Mouse (Mus musculus) urinary bladder, postnatal 10 days (tissue): ENCODE results near the gene Sctr.

ENCODE experiments used
- DNase-seq: peaks from one replicate; pipeline ENCODE4 v3.0.0; 2022; ENCODE audit warnings: low spot score

The Sctr gene

GRCm38 (mm10) chr1:120069120-120069519, 62.4 kb downstream of the Sctr start:
- no peak for DNase-seq

GRCm38 (mm10) chr1:120070168-120070567, 63.5 kb downstream of the Sctr start:
- no peak for DNase-seq

GRCm38 (mm10) chr1:120071133-120071532, 64.4 kb downstream of the Sctr start:
- no peak for DNase-seq

- no peak for DNase-seq
These were observed 66.2 kb downstream of the Sctr start for GRCm38 (mm10) chr1:120072900-120073299.

GRCm38 (mm10) chr1:120073519-120074306, 67.0 kb downstream of the Sctr start, which contains the start of gene Tmem37:
Gene Tmem37, minus strand, starts transcription at chr1:120074074.
- DNase-seq, result no peak

GRCm38 (mm10) chr1:120074307-120074702, 67.6 kb downstream of the Sctr start:
- no peak for DNase-seq

- no peak for DNase-seq
These were observed 68.2 kb downstream of the Sctr start for GRCm38 (mm10) chr1:120074931-120075330.

- no peak for DNase-seq
These were observed 68.8 kb downstream of the Sctr start for GRCm38 (mm10) chr1:120075507-120075906.

GRCm38 (mm10) chr1:120077746-120078410, 71.2 kb downstream of the Sctr start:
- no peak for DNase-seq

GRCm38 (mm10) chr1:120080632-120081031, 73.9 kb downstream of the Sctr start:
- no peak for DNase-seq

GRCm38 (mm10) chr1:120082957-120083585, 76.4 kb downstream of the Sctr start:
- DNase-seq, result no peak

- no peak for DNase-seq
These were observed 77.3 kb downstream of the Sctr start for GRCm38 (mm10) chr1:120083921-120084517.

GRCm38 (mm10) chr1:120085696-120086095, 79.0 kb downstream of the Sctr start:
- DNase-seq, result no peak

GRCm38 (mm10) chr1:120086644-120087043, 80.0 kb downstream of the Sctr start:
- DNase-seq, result no peak

- no peak for DNase-seq
These were observed 82.5 kb downstream of the Sctr start for GRCm38 (mm10) chr1:120089180-120089579.

- no peak for DNase-seq
These were observed 84.3 kb downstream of the Sctr start for GRCm38 (mm10) chr1:120090880-120091570.

GRCm38 (mm10) chr1:120093482-120094134, 86.9 kb downstream of the Sctr start:
- DNase-seq, result peak; percentile 71

- no peak for DNase-seq
These were observed 88.2 kb downstream of the Sctr start for GRCm38 (mm10) chr1:120094920-120095319.

- DNase-seq, result no peak
These were observed 91.6 kb downstream of the Sctr start for GRCm38 (mm10) chr1:120098327-120098726.

GRCm38 (mm10) chr1:120099483-120099882, 92.8 kb downstream of the Sctr start:
- DNase-seq, result no peak

- no peak for DNase-seq
These were observed 93.9 kb downstream of the Sctr start for GRCm38 (mm10) chr1:120100456-120101226.
